Mouse (Mus musculus) lung, postnatal 0 days (tissue): ENCODE results near the gene Thop1. TPM values are rescaled to one million over a fixed set of nuclear protein-coding genes. Genes with fewer than 3 reads are reported as not detected.
"Not testable (repeated sequence)": the region's sequence is repeated elsewhere in the genome, so short reads cannot be mapped to it uniquely, and the experiment has no call there.

Experiments
- ATAC-seq: fragments of 200-750 bp; cut with Nextera tagmentation; 2 replicates; pipeline ENCODE4 v1.8.0; 2017; ENCODE audit warnings: moderate library complexity
- DNase-seq: peaks from one replicate; pipeline ENCODE4 v3.0.0-alpha.2; 2016; ENCODE audit warnings: low spot score
- H3K27ac ChIP-seq: fragments of 300-500 bp; sonication (generic); 2 replicates; pipeline ENCODE4 v1.5.1; 2014; ENCODE audit warnings: antibody characterized with exemption, mild to moderate bottlenecking, low read length, mixed read lengths
- H3K27me3 ChIP-seq: fragments of 300-500 bp; sonication (generic); replicated peaks from 2 replicates; pipeline ENCODE4 v1.6.1; 2014; ENCODE audit warnings: low read length, mixed read lengths; ENCODE audit not compliant: insufficient read depth
- H3K36me3 ChIP-seq: fragments of 300-500 bp; sonication (generic); 2 replicates; pipeline ENCODE4 v1.6.1; 2014; ENCODE audit warnings: low read length, mixed read lengths; ENCODE audit not compliant: insufficient read depth
- H3K4me1 ChIP-seq: fragments of 300-500 bp; sonication (generic); 2 replicates; pipeline ENCODE4 v1.6.1; 2014; ENCODE audit warnings: antibody characterized with exemption, low read depth, low read length, mixed read lengths; ENCODE audit not compliant: insufficient read depth
- H3K4me2 ChIP-seq: fragments of 300-500 bp; sonication (generic); replicated peaks from 2 replicates; pipeline ENCODE4 v1.6.1; 2014; ENCODE audit warnings: low read depth, mild to moderate bottlenecking, low read length, moderate library complexity, mixed read lengths
- H3K4me3 ChIP-seq: fragments of 300-500 bp; sonication (generic); 2 replicates; pipeline ENCODE4 v1.5.1; 2014; ENCODE audit warnings: low read depth, low read length
- H3K9ac ChIP-seq: fragments of 300-500 bp; sonication (generic); replicated peaks from 2 replicates; pipeline ENCODE4 v1.6.1; 2014; ENCODE audit warnings: low read depth, mild to moderate bottlenecking
- H3K9me3 ChIP-seq: fragments of 300-500 bp; sonication (generic); 2 replicates; pipeline ENCODE4 v1.6.1; 2016; ENCODE audit warnings: low read length, mixed read lengths
- CTCF ChIP-seq: IDR thresholded peaks from 2 replicates; pipeline ENCODE4 v1.5.1; 2016; ENCODE audit warnings: antibody characterized with exemption, mild to moderate bottlenecking
- EP300 ChIP-seq: IDR thresholded peaks from 2 replicates; pipeline ENCODE4 v1.6.1; 2016; ENCODE audit warnings: antibody characterized with exemption, mild to moderate bottlenecking, control low read depth
- WGBS: fragments of 180-500 bp; shearing (Covaris S2); extraction: QIAGEN DNeasy Blood & Tissue Kit; methylation state at CpG from one replicate; pipeline ENCODE4 v1.1.7; 2014; 5-methylcytosine and 5-hydroxymethylcytosine counted together
- polyA plus RNA-seq: library from polyadenylated mRNA; unstranded; fragments of >200 nt; fragmentation: Nextera tagmentation; extraction: Ambion mirVana; gene quantifications from 2 replicates; pipeline ENCODE4 v1.2.1, GENCODE M21; 2015

Gene Thop1
- polyA plus RNA-seq, 1 experiment from 2014 or later = 14.0 TPM

DNA sequence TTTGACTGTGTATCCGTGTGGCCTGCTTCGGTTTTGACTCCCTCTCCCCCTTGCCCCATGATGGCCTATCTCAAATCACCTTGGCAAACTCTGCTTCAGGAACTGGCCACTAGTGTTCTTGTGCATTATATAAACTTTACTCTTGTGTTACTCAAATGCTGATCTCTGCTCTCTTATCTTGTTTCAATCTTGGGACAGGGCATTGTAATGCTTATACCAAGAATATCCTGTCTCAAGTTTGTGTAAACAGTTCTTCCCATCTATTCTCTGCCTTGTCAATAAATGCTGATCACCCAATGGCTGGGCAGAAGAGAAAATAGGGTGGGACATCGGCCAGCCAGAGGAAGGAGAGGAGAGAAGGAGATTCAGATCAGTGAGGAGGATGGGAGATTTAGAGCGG lies 7.1 kb upstream of the Thop1 start:
- Histone ChIP-seq H3K4me3 (no peak overlapping the region), H3K27ac (no peak overlapping the region), H3K9me3 (no peaks in the 10 kb centered on the region), H3K36me3 (no peaks in the 10 kb centered on the region), H3K4me1 (peaks cover 7% of the 10 kb centered on the region; the same call in 1 of the 2 replicates), H3K27me3 (no peaks in the 10 kb centered on the region), H3K4me2 (no peak overlapping the region), H3K9ac (no peak overlapping the region)
- peak; percentile 40 for DNase-seq
- WGBS = 50% methylated on average over 4 of the region's 4 CpGs
- peak; percentile 13 for ATAC-seq
- TF ChIP-seq CTCF = no peak
- peak; percentile 90 for TF ChIP-seq EP300

DNA sequence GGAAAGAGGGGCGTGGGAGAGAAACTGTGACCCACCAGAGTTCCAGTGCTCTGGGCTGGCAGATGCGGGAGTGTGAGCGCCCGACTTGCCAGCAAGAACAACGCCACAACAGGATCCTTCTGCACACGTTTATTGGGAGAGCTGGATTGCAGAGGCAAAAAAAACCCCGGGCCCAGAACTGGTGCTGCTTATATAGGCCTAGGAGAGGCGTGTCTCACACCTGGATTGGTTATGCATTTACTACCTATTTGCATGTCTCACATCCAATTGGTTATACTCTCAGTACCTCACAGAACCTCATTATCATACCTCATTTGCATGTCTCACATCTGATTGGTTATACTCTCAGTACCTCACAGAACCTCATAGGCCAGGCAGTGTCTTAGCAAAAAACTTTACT lies 5.3 kb upstream of the Thop1 start:
- H3K27ac ChIP-seq, H3K4me1 ChIP-seq, H3K4me3 ChIP-seq, H3K9me3 ChIP-seq, H3K9ac ChIP-seq, H3K4me2 ChIP-seq, ATAC-seq, H3K36me3 ChIP-seq, DNase-seq, H3K27me3 ChIP-seq: not testable (repeated sequence)
- 81% methylated on average over 8 of the region's 8 CpGs for WGBS

DNA sequence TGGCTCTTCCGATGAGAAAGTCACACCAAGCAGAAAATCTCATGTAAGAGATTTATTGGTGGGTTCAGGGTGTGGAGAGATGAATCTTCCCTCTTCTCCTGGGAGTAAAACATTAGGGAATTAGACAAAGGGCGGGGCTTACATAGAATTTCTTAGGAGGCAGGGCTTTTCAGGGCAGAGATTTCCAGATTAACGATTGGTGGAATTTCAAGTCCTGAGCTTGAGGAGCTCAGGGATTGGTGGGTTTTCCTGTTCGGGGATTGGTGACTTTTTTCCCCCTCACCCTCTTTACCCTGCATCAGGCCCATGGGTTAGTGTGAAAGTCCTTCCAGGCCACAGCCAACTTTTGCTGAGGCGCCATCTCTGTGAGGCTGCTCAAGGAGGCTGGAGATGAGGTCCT lies 1.1 kb upstream of the Thop1 start:
- DNase-seq (no peak), ATAC-seq (no peak)
- WGBS = 65% methylated on average over 5 of the region's 5 CpGs
- Histone ChIP-seq H3K27me3 (no peaks in the 10 kb centered on the region), H3K4me1 (peaks cover 6% of the 10 kb centered on the region; the same call in 1 of the 2 replicates), H3K4me3 (no peak overlapping the region), H3K9me3 (no peaks in the 10 kb centered on the region), H3K4me2 (no peak overlapping the region), H3K36me3 (no peaks in the 10 kb centered on the region), H3K9ac (no peak overlapping the region), H3K27ac (no peak overlapping the region)
- no peak for TF ChIP-seq CTCF
- no peak for TF ChIP-seq EP300

DNA sequence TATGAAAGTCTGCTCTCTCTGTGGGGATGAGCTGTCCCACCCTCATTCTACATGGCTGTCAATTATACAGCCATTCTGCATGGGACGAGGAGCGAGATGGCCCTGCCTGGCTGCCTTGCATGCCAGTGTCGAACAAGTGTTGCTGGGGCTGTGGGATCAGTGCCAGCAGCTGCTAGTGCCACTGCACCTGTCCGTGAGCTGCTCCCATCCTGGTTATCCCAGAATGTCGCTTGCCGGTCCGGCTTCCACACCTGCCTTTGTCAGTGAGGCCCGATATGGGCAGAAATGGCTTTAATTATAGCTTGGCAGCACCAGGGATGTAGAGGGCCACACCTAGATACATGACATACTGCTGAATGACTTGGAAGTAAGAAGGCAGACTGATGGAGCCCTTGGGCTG lies 2.5 kb downstream of the Thop1 start:
- no peak overlapping the region for H3K4me2 ChIP-seq
- H3K9ac ChIP-seq = no peak overlapping the region
- 91% methylated on average over 8 of the region's 8 CpGs for WGBS
- H3K27ac ChIP-seq = no peak overlapping the region
- TF ChIP-seq CTCF (no peak), EP300 (no peak)
- no peaks in the 10 kb centered on the region for H3K9me3 ChIP-seq
- H3K27me3 ChIP-seq = no peaks in the 10 kb centered on the region
- H3K4me3 ChIP-seq = no peak overlapping the region
- H3K4me1 ChIP-seq = peaks cover 6% of the 10 kb centered on the region; the same call in 1 of the 2 replicates
- H3K36me3 ChIP-seq = 0 out of 2 replicates have a peak, but pooled peaks cover 4% of the 10 kb centered on the region
- ATAC-seq (no peak), DNase-seq (no peak)

DNA sequence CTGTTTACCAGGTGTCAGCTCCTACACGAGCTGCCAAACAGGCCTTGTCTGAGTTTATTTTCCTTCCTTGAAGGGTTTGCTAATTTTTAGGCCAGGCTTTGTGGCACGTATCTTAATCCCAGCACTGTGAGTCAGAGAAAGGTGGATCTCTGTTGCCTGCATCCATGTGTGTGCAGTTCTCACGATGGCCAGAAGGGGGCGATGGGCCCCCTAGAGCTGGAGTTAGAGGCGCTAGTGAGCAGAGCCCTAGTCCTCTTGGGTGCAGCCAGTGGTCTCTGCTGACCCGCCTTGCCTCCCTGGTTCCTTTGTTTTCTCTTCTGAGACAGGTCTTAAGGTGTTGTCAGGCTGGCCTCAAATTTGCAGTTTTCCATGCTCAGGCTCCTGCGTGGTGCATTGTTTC lies 3.6 kb downstream of the Thop1 start:
- Histone ChIP-seq H3K27ac (no peak overlapping the region), H3K36me3 (0 out of 2 replicates have a peak, but pooled peaks cover 8% of the 10 kb centered on the region)

DNA sequence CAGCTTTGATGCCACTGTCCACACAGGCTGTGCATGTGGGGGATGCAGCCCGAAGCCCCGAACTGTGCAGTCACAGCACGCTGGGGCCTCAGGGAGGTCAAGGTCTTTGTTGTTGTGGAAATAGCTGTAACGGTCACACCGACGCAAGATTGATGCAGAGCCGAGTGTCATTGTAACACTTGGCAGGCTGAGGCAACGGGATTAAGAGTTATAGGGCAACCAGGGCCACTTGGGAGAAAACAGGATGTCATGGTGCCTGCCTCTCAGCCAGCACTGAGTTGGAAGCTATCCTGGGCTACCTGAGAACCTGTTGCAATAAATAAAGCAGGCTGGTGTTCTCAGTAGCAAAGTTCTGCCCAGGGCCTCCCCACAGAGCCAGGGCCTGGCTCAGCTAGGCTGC lies 5.9 kb downstream of the Thop1 start:
- Histone ChIP-seq H3K9me3 (no peaks in the 10 kb centered on the region), H3K4me1 (no peaks in the 10 kb centered on the region), H3K36me3 (0 out of 2 replicates have a peak, but pooled peaks cover 8% of the 10 kb centered on the region), H3K27ac (no peak overlapping the region), H3K4me3 (no peak overlapping the region), H3K9ac (no peak overlapping the region), H3K4me2 (no peak overlapping the region), H3K27me3 (no peaks in the 10 kb centered on the region)
- TF ChIP-seq EP300 (no peak), CTCF (no peak)
- DNase-seq (no peak), ATAC-seq (no peak)
- WGBS = 68% methylated on average over 8 of the region's 8 CpGs

More for the DNA sequence above, 3.6 kb downstream of the Thop1 start:
- H3K9ac ChIP-seq = no peak overlapping the region
- 63% methylated on average over 7 of the region's 7 CpGs for WGBS
- DNase-seq (no peak), ATAC-seq (no peak)
- H3K4me3 ChIP-seq = no peak overlapping the region
- H3K9me3 ChIP-seq = no peaks in the 10 kb centered on the region
- no peak overlapping the region for H3K4me2 ChIP-seq
- peaks cover 6% of the 10 kb centered on the region; the same call in 1 of the 2 replicates for H3K4me1 ChIP-seq
- TF ChIP-seq CTCF (peak; percentile 72), EP300 (no peak)
- no peaks in the 10 kb centered on the region for H3K27me3 ChIP-seq

DNA sequence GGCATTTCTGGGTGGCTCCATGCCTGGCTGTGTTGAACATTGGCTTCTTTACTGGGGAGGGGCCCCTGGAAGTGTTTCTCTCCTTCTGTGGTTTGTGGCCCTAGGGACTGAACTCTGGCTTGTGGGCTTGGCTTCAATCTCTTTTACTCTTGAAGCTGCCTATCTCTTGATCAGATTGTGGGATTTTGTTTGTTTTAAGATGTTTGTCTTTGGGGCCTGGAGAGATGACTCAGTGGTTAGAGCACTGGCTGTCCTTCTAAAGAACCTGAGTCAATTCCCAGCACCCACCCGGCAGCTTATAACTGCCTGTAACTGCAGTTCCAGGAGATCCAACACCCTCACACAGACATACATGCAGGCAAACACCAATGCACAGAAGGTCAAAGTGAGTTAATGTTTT lies 6.5 kb downstream of the Thop1 start:
- DNase-seq = no peak
- H3K4me2 ChIP-seq = no peak overlapping the region
- 0 out of 2 replicates have a peak, but pooled peaks cover 8% of the 10 kb centered on the region for H3K36me3 ChIP-seq
- no peaks in the 10 kb centered on the region for H3K9me3 ChIP-seq
- no peak overlapping the region for H3K9ac ChIP-seq
- H3K4me3 ChIP-seq = no peak overlapping the region
- no peak for ATAC-seq
- WGBS = 73% methylated on average over 1 of the region's 1 CpGs
- H3K4me1 ChIP-seq = no peaks in the 10 kb centered on the region
- no peaks in the 10 kb centered on the region for H3K27me3 ChIP-seq
- TF ChIP-seq EP300 = no peak
- no peak for TF ChIP-seq CTCF
- no peak overlapping the region for H3K27ac ChIP-seq
